Mouse (Mus musculus) bone marrow macrophage, adult 2 months (primary cell): ENCODE data around the gene Cbx2. TPM values are rescaled to one million over a fixed set of nuclear protein-coding genes. Genes with fewer than 3 reads are reported as not detected.
A peak's percentile ranks its signal among the peaks of the same experiment; 100 is the strongest.

Source experiments
- H3K27ac ChIP-seq: 2 replicates; pipeline ENCODE4 v1.5.1; 2012; ENCODE audit warnings: low read depth, low read length; ENCODE audit not compliant: insufficient read depth
- H3K4me1 ChIP-seq: 2 replicates; pipeline ENCODE4 v1.6.1; 2012; ENCODE audit warnings: low read length; ENCODE audit not compliant: control insufficient read depth, insufficient read depth
- H3K4me3 ChIP-seq: 2 replicates; pipeline ENCODE4 v1.5.1; 2012; ENCODE audit warnings: mild to moderate bottlenecking, low read length, moderate library complexity; ENCODE audit not compliant: insufficient read depth
- CTCF ChIP-seq: IDR thresholded peaks from 2 replicates; pipeline ENCODE4 v1.5.1; 2012; ENCODE audit warnings: low read depth, mild to moderate bottlenecking, low read length, moderate library complexity
- POLR2A ChIP-seq: IDR thresholded peaks from 2 replicates; pipeline ENCODE4 v1.6.1; 2012; ENCODE audit warnings: mild to moderate bottlenecking, low read depth, low read length, borderline replicate concordance
- polyA plus RNA-seq: library from polyadenylated mRNA; stranded (reverse); fragments of >200 nt; gene quantifications from 2 replicates; pipeline ENCODE4 v1.2.4, GENCODE M21; 2012; ENCODE audit not compliant: missing spikeins, insufficient read depth, insufficient read length

Cbx2 gene
- polyA plus RNA-seq, 1 experiment, result 2.0 TPM

DNA sequence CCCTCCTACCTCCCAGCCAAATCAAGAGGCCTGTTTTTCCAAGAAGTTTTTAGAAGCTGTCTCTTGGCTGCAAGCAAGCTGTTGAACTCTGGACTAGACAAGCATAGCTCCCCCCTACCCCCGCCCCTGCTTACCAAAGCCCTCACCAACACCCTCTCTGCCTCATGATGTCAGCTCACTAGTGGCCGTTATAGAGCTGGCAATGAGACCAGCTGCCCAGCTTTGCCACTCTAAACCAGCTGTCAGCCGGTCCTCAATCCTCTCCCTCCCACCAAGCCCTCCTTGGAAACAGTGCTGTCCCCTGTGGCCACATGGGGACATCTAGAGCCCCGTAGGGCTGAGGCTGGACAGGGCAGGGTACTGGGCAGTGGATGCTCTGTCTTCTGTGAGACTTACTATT, 27.3 kb upstream of the Cbx2 start:
- Histone ChIP-seq H3K4me1 (no peaks in the 10 kb centered on the region), H3K4me3 (no peak overlapping the region), H3K27ac (no peak overlapping the region)
- TF ChIP-seq CTCF, result no peak
- no peak for TF ChIP-seq POLR2A

DNA sequence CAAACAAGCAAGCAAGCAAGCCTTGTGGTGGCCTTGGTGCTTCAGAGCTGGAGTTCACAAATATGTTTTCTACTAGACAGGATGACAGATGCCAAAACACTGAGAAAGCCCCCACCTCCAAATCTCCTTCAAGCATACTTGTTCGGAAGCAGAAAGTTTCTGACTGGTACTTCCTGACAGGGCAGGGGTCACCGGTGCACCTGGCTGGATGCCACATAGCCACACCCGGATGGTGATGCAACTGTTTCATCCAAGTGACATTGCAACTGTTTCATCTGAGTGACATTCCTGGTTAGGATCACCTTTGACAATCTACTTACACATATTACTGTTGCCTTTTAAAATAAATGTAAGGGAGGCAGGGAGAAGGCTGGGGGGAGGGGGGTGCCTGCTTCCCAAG, 25.6 kb upstream of the Cbx2 start:
- Histone ChIP-seq H3K4me3 (no peak overlapping the region), H3K27ac (no peak overlapping the region), H3K4me1 (no peaks in the 10 kb centered on the region)
- no peak for TF ChIP-seq CTCF
- TF ChIP-seq POLR2A, result no peak

DNA sequence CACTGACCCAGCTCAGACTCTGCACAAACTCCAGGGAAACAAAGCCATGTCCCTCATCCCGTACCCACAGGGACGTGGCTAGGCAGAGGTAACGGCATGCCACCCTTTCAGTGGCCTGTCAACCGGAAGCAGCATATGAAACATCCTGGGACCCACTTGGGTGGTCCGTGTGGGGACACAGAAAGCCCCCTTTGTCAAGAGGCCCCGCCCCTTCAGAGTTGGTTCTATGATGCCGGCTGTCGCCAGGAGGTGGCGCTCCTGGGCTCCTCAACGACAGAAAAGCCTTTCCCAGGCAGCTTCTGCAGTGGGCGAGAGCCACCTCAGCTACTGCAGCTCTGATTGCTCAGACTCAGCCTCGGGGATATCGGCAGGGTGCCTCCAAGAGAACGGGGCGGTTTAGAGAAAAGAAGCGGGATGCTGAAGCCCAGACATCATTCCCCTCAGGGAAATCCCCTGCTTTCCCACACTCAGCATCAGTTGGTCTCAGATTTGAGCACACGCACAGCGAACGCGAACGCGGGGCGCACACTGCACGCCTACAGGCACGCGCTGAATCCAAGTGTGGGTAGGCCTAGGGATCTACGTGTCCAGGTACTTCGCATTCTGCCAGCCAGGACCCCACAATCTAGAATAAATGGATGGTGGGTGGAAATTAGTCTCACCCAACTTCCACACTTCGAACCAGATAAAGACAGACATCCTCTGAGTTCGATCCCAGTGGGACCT, 24.1 kb upstream of the Cbx2 start:
- Histone ChIP-seq H3K27ac (no peak overlapping the region), H3K4me3 (no peak overlapping the region), H3K4me1 (no peaks in the 10 kb centered on the region)
- peak; percentile 68 for TF ChIP-seq CTCF
- no peak for TF ChIP-seq POLR2A

DNA sequence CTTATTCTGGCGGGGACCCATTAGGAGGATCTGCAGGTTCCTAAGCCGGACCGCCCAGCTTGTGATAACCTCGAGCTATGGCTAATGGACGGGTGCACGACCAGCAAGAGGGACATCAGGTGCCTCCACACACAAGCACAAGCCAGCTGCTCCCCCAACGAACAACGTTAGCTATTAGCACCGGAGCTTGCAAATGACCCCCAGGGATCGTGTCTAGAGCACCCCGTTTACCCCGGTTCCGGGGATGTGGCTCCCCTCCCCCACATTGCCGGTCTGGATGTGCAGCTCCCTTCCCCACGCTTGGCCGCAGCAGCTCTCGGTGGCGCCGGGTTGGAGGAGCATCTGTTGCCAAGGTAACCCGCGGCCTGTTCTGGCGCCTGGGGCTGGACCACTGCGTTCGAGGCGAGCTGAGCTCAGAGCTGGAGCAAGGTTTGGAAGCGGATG, 23.4 kb upstream of the Cbx2 start:
- Histone ChIP-seq H3K4me3 (no peak overlapping the region), H3K4me1 (no peaks in the 10 kb centered on the region), H3K27ac (no peak overlapping the region)
- TF ChIP-seq CTCF (no peak), POLR2A (no peak)

DNA sequence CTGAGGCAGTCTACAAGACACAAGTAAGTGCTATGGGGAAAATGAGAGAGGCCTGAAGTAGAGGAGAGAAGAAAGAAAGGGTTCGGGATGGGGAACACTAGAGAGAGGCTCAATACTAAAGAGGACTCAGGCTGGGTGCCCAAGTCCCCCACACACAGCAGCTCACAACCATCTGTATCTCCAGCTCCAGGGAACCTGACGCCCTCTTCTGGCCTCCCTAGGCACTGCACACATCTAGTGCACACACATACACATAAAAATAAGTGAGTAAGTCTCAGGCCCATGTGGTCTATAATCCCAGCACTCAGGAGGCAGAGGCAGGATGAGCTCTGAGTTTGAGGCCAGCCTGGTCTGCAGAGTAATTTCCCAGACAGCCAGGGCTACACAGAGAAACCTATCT, 21.9 kb upstream of the Cbx2 start:
- Histone ChIP-seq H3K4me3 (no peak overlapping the region), H3K27ac (no peak overlapping the region), H3K4me1 (no peaks in the 10 kb centered on the region)
- TF ChIP-seq CTCF (no peak), POLR2A (no peak)

DNA sequence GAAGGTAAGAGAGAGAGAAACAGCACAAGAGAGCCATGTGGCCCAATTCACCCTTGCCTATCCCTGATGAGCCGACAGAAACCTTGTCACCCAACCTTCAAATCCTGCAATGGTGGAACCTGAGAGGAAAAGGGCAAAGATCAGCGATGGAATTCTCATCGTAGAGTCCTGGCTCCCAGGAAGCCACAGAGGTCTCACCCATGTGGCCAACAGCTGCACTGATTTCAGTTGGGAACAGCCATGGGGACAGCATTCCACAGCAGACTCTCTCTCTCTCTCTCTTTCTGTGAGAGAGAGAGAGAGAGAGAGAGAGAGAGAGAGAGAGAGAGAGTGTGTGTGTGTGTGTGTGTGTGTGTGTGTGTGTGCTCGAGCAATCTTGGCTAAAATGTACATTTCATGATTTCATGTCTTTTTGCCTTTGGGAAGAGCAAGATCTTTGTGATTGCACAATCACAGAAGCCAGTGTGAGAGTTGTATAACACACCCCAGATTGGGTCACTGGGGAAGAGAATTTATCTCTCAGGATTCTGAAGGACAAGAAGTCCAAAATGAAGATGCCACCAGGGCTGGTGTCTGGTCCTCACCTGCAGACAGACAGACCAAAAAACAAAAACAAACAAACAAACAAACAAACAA, 21.2 kb upstream of the Cbx2 start:
- no peak overlapping the region for H3K4me3 ChIP-seq
- TF ChIP-seq POLR2A (no peak), CTCF (no peak)

DNA sequence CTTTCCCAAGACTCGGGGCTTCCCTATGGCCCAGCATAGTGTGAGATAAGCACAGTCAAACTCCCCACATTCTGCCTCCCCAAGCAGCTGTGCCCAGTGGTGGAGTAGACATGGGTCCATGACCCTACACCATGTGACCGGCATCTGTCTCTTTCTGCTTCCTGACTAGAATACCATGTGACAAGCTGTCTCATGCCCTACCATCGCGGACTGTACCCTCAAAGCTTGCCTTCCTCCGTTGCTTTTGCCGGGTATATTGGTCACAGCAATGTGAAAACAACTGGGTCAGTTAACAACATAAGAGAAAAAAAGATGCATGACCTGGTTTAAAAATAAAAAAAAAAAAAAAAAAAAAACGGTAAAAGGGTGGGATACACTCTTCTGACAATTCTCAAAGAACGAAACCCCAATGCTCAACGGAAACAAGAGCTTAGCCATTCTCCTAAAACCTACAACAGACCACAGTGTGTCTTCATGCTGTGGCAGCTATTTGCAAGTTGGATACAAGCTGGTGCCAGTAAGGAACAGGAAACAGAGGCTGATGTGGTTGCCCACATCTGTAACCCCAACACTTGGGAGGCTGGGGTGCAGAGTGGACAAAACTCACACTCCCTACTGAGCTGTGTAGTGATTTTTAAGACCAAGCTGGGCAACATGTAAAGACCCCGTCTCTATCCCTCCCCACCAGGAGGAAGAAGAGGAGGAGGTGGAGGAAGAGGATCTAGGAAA, 17.1 kb upstream of the Cbx2 start:
- Histone ChIP-seq H3K4me1 (no peaks in the 10 kb centered on the region), H3K4me3 (no peak overlapping the region), H3K27ac (no peak overlapping the region)
- TF ChIP-seq POLR2A (no peak), CTCF (no peak)

More for the DNA sequence above, 21.2 kb upstream of the Cbx2 start:
- Histone ChIP-seq H3K4me1 (no peaks in the 10 kb centered on the region), H3K27ac (no peak overlapping the region)

DNA sequence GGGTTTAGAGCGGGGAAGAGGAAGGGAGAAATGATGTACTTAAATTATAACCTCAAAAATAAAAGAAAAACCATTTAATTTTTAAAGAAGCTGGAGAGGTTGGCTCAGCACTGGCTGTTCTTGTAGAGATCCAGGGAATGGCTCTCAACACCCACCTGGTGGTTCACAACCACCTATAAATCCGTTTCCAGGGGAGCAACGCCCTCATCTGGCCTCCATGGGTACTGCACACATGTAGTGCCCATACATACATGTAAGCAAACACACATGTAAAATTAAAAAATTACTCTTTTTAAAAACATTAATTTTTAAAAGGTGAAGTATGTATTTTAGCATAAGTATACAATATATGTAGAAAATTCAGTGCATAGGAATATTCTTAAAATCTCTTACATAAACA, 16.3 kb upstream of the Cbx2 start:
- H3K4me1 ChIP-seq, result no peaks in the 10 kb centered on the region
- TF ChIP-seq POLR2A (no peak), CTCF (0 out of 2 replicates have a peak, but pooled peaks have one; percentile 18)
- no peak overlapping the region for H3K4me3 ChIP-seq
- H3K27ac ChIP-seq, result no peak overlapping the region

DNA sequence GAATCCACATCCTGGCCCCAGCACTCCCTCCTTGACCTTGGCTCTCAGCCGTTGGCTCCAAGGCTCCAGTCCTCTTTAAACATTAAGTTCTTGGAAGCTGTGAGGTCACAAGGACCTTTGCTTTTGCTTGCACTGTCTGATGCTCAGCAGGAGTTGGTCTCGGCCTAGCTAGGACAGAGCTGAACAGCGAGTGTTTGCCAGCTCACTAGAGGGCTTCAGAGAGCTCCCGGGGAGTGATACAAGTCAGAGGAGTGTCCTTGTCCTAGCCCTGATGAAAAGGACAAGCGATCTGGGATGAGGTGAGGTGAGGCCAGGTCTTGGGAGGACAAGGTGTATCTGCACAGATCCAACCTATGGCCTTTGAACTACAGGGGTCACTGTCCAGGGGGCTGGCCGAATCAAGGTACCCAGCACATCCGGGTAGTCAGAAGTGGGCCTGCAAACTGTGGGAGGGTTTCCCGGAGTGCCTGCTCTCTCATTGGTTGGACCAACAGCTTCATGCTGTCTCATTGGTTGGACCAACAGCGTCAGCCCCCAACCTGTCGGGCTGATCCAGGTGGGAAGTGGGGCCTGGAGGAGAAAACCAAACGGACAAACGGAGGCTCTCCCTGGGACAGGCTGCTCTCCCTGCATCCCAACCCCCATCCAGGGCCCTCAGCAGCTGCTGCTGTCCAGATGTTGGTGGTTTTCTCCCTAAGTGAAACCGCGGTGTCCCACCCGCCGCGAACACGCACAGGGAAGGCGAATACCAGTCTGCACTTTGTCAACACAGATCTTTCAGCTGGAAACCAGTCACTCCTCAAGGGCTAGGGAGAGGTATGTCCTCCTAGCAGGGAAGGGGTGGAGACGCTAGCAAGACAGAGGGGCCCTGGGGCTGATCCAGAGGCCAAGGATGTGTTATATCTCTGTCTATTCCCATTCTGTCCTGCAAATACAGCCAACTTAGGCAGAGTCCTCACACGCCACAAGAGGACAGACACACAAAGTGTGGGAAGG, 15.0 kb upstream of the Cbx2 start:
- no peak overlapping the region for H3K4me3 ChIP-seq
- TF ChIP-seq CTCF (no peak), POLR2A (no peak)

More for the DNA sequence above, 15.0 kb upstream of the Cbx2 start:
- Histone ChIP-seq H3K27ac (no peak overlapping the region), H3K4me1 (no peaks in the 10 kb centered on the region)
